Mouse (Mus musculus): Measurements from ENCODE around the gene Tmem273.

DNA sequence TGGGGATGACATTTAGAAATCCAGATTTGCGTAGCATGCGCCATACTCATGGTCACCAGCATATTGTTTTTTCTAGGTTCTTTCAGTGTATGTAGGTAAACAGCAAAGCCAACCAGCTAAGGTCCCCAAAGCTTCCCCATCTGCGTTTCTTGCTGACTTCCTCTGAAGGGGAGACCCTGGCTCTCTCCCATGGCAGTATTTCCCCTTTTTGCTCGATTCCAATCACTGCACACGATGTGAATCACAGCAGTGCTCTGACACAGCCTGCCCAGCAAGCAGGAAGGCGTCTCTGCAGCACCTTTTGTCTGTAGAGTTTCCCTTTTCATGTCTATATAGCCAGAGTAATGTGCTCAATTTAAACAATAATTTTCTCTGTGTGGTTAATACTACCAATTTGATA is 26.7 kb downstream of the Tmem273 start:
- no peak for TF ChIP-seq POLR2AphosphoS2 (IDR thresholded peaks at IDR 0.05; ENCODE audit: low read length)
- TF ChIP-seq CTCF (IDR thresholded peaks at IDR 0.05 in 2 of 3, conservative IDR thresholded peaks at IDR 0.05 in 1 of 3; ENCODE audit: control insufficient read depth in 1 of 3, insufficient read depth in 1 of 3, low read depth in 2 of 3, low read length in 3 of 3, poor library complexity in 1 of 3, severe bottlenecking in 1 of 3), result no peak
- no peak for TF ChIP-seq POLR2A (IDR thresholded peaks at IDR 0.05; ENCODE audit: control insufficient read depth in 1 of 2, insufficient read depth in 1 of 2, low read depth in 1 of 2, low read length in 2 of 2, poor library complexity in 1 of 2)
- TF ChIP-seq HCFC1 (IDR thresholded peaks at IDR 0.05; ENCODE audit: low read depth, low read length), result no peak
- TF ChIP-seq KAT2A (conservative IDR thresholded peaks at IDR 0.05; ENCODE audit: low read depth, low read length), result no peak
- TF ChIP-seq ZMIZ1 (IDR thresholded peaks at IDR 0.05; ENCODE audit: low read depth, low read length), result no peak
- no peak for TF ChIP-seq ZC3H11A (IDR thresholded peaks at IDR 0.05; ENCODE audit: low read depth, low read length)
- no peak for TF ChIP-seq ZNF384 (IDR thresholded peaks at IDR 0.05; ENCODE audit: low read depth, low read length)
- TF ChIP-seq MXI1 (IDR thresholded peaks at IDR 0.05; ENCODE audit: low read depth, low read length), result no peak
- no peak for TF ChIP-seq POLR2AphosphoS5 (IDR thresholded peaks at IDR 0.05; ENCODE audit: borderline replicate concordance, low read depth, low read length)
